Mouse (Mus musculus): ENCODE measurements around the gene Fubp1. TPM values are rescaled to one million over a fixed set of nuclear protein-coding genes. Genes with fewer than 3 reads are reported as not detected.
A peak's percentile ranks its signal among the peaks of the same experiment; 100 is the strongest.
"Not testable (repeated sequence)": the region's sequence is repeated elsewhere in the genome, so short reads cannot be mapped to it uniquely, and the experiment has no call there.

Gene Fubp1
- polyA plus RNA-seq, 1 experiment = 53.4 TPM

GRCm38 (mm10) chr3:152193635-152194097 is 16.6 kb upstream of the Fubp1 start:
- H3K4me3 ChIP-seq (ENCODE audit: insufficient read depth, poor library complexity, severe bottlenecking) = peak overlapping the region; percentile 64
- no peaks in the 10 kb centered on the region for H3K27me3 ChIP-seq (ENCODE audit: control insufficient read depth, insufficient read depth, insufficient read length)
- H3K79me3 ChIP-seq (ENCODE audit: low read depth) = peaks cover 43% of the 10 kb centered on the region
- TF ChIP-seq USF1 (IDR thresholded peaks at IDR 0.05; ENCODE audit: low read depth) (no peak), MYOD1 (IDR thresholded peaks at IDR 0.05; ENCODE audit: control insufficient read depth, insufficient read length, low read depth) (no peak), CEBPB (IDR thresholded peaks at IDR 0.05; ENCODE audit: low read depth) (no peak), FOSL1 (IDR thresholded peaks at IDR 0.05; ENCODE audit: insufficient read depth, low read length, poor library complexity, severe bottlenecking) (no peak), MAX (IDR thresholded peaks at IDR 0.05) (no peak)
- peaks cover 52% of the 10 kb centered on the region for H3K79me2 ChIP-seq (ENCODE audit: control insufficient read depth, insufficient read depth)
- H3ac ChIP-seq (ENCODE audit: control insufficient read depth, insufficient read length, low read depth) = peak overlapping the region; percentile 35
- no peaks in the 10 kb centered on the region for H3K36me3 ChIP-seq (ENCODE audit: control insufficient read depth, insufficient read depth)

- H3K4me3 ChIP-seq (ENCODE audit: insufficient read depth, poor library complexity, severe bottlenecking); H3K36me3 ChIP-seq (ENCODE audit: control insufficient read depth, insufficient read depth); H3ac ChIP-seq (ENCODE audit: control insufficient read depth, insufficient read length, low read depth); H3K27me3 ChIP-seq (ENCODE audit: control insufficient read depth, insufficient read depth, insufficient read length): not testable (repeated sequence)
- H3K79me3 ChIP-seq (ENCODE audit: low read depth) = peaks cover 11% of the 10 kb centered on the region
- peaks cover 16% of the 10 kb centered on the region for H3K79me2 ChIP-seq (ENCODE audit: control insufficient read depth, insufficient read depth)
Observed at GRCm38 (mm10) chr3:152197246-152197645, 13.0 kb upstream of the Fubp1 start.

GRCm38 (mm10) chr3:152199125-152199524 is 11.1 kb upstream of the Fubp1 start:
- TF ChIP-seq MYOG (IDR thresholded peaks at IDR 0.05; ENCODE audit: control insufficient read depth, extremely low read depth, insufficient read length) (no peak), MYOD1 (IDR thresholded peaks at IDR 0.05; ENCODE audit: control insufficient read depth, insufficient read length, low read depth) (no peak), USF1 (IDR thresholded peaks at IDR 0.05; ENCODE audit: low read depth) (no peak), MAX (IDR thresholded peaks at IDR 0.05) (no peak), CEBPB (IDR thresholded peaks at IDR 0.05; ENCODE audit: low read depth) (no peak), FOSL1 (IDR thresholded peaks at IDR 0.05; ENCODE audit: insufficient read depth, low read length, poor library complexity, severe bottlenecking) (no peak), CTCF (IDR thresholded peaks at IDR 0.05; ENCODE audit: control insufficient read depth, insufficient read depth, insufficient read length) (no peak)
- H3K27me3 ChIP-seq (ENCODE audit: control insufficient read depth, insufficient read depth, insufficient read length) = no peaks in the 10 kb centered on the region
- no peak overlapping the region for H3K4me3 ChIP-seq (ENCODE audit: insufficient read depth, poor library complexity, severe bottlenecking)
- H3K79me3 ChIP-seq (ENCODE audit: low read depth) = no peaks in the 10 kb centered on the region
- H3K79me2 ChIP-seq (ENCODE audit: control insufficient read depth, insufficient read depth) = no peaks in the 10 kb centered on the region
- H3K36me3 ChIP-seq (ENCODE audit: control insufficient read depth, insufficient read depth) = no peaks in the 10 kb centered on the region
- no peak overlapping the region for H3ac ChIP-seq (ENCODE audit: control insufficient read depth, insufficient read length, low read depth)

GRCm38 (mm10) chr3:152201181-152201580 is 9.0 kb upstream of the Fubp1 start:
- H3K79me3 ChIP-seq (ENCODE audit: low read depth) = peaks cover 1% of the 10 kb centered on the region
- no peak overlapping the region for H3ac ChIP-seq (ENCODE audit: control insufficient read depth, insufficient read length, low read depth)
- H3K79me2 ChIP-seq (ENCODE audit: control insufficient read depth, insufficient read depth) = peaks cover 2% of the 10 kb centered on the region
- H3K36me3 ChIP-seq (ENCODE audit: control insufficient read depth, insufficient read depth) = no peaks in the 10 kb centered on the region
- no peaks in the 10 kb centered on the region for H3K27me3 ChIP-seq (ENCODE audit: control insufficient read depth, insufficient read depth, insufficient read length)
- no peak overlapping the region for H3K4me3 ChIP-seq (ENCODE audit: insufficient read depth, poor library complexity, severe bottlenecking)
- no peak for TF ChIP-seq MYOD1 (IDR thresholded peaks at IDR 0.05; ENCODE audit: control insufficient read depth, insufficient read length, low read depth)
- no peak for TF ChIP-seq MYOG (IDR thresholded peaks at IDR 0.05; ENCODE audit: control insufficient read depth, extremely low read depth, insufficient read length)
- TF ChIP-seq CTCF (IDR thresholded peaks at IDR 0.05; ENCODE audit: control insufficient read depth, insufficient read depth, insufficient read length) = no peak
- no peak for TF ChIP-seq CEBPB (IDR thresholded peaks at IDR 0.05; ENCODE audit: low read depth)
- TF ChIP-seq FOSL1 (IDR thresholded peaks at IDR 0.05; ENCODE audit: insufficient read depth, low read length, poor library complexity, severe bottlenecking) = no peak
- no peak for TF ChIP-seq MAX (IDR thresholded peaks at IDR 0.05)
- no peak for TF ChIP-seq USF1 (IDR thresholded peaks at IDR 0.05; ENCODE audit: low read depth)

- H3K27me3 ChIP-seq (ENCODE audit: control insufficient read depth, insufficient read depth, insufficient read length) = no peaks in the 10 kb centered on the region
Observed at GRCm38 (mm10) chr3:152201651-152202050, 8.6 kb upstream of the Fubp1 start.

GRCm38 (mm10) chr3:152202942-152203341 is 7.3 kb upstream of the Fubp1 start:
- Histone ChIP-seq H3K79me2 (ENCODE audit: control insufficient read depth, insufficient read depth) (peaks cover 13% of the 10 kb centered on the region), H3K79me3 (ENCODE audit: low read depth) (peaks cover 3% of the 10 kb centered on the region), H3K4me3 (ENCODE audit: insufficient read depth, poor library complexity, severe bottlenecking) (no peak overlapping the region), H3K36me3 (ENCODE audit: control insufficient read depth, insufficient read depth) (no peaks in the 10 kb centered on the region), H3ac (ENCODE audit: control insufficient read depth, insufficient read length, low read depth) (no peak overlapping the region), H3K27me3 (ENCODE audit: control insufficient read depth, insufficient read depth, insufficient read length) (no peaks in the 10 kb centered on the region)
- TF ChIP-seq MYOD1 (IDR thresholded peaks at IDR 0.05; ENCODE audit: control insufficient read depth, insufficient read length, low read depth) (no peak), CEBPB (IDR thresholded peaks at IDR 0.05; ENCODE audit: low read depth) (no peak), USF1 (IDR thresholded peaks at IDR 0.05; ENCODE audit: low read depth) (no peak), MAX (IDR thresholded peaks at IDR 0.05) (no peak), MYOG (IDR thresholded peaks at IDR 0.05; ENCODE audit: control insufficient read depth, extremely low read depth, insufficient read length) (no peak), CTCF (IDR thresholded peaks at IDR 0.05; ENCODE audit: control insufficient read depth, insufficient read depth, insufficient read length) (no peak), FOSL1 (IDR thresholded peaks at IDR 0.05; ENCODE audit: insufficient read depth, low read length, poor library complexity, severe bottlenecking) (no peak)

More at GRCm38 (mm10) chr3:152201651-152202050, 8.6 kb upstream of the Fubp1 start:
- no peak overlapping the region for H3ac ChIP-seq (ENCODE audit: control insufficient read depth, insufficient read length, low read depth)
- TF ChIP-seq USF1 (IDR thresholded peaks at IDR 0.05; ENCODE audit: low read depth) = no peak
- no peak for TF ChIP-seq MYOD1 (IDR thresholded peaks at IDR 0.05; ENCODE audit: control insufficient read depth, insufficient read length, low read depth)
- TF ChIP-seq CEBPB (IDR thresholded peaks at IDR 0.05; ENCODE audit: low read depth) = no peak
- TF ChIP-seq CTCF (IDR thresholded peaks at IDR 0.05; ENCODE audit: control insufficient read depth, insufficient read depth, insufficient read length) = no peak
- TF ChIP-seq MYOG (IDR thresholded peaks at IDR 0.05; ENCODE audit: control insufficient read depth, extremely low read depth, insufficient read length) = no peak
- no peak for TF ChIP-seq MAX (IDR thresholded peaks at IDR 0.05)
- TF ChIP-seq FOSL1 (IDR thresholded peaks at IDR 0.05; ENCODE audit: insufficient read depth, low read length, poor library complexity, severe bottlenecking) = no peak
- H3K36me3 ChIP-seq (ENCODE audit: control insufficient read depth, insufficient read depth) = no peaks in the 10 kb centered on the region
- peaks cover 3% of the 10 kb centered on the region for H3K79me3 ChIP-seq (ENCODE audit: low read depth)
- peaks cover 5% of the 10 kb centered on the region for H3K79me2 ChIP-seq (ENCODE audit: control insufficient read depth, insufficient read depth)
- H3K4me3 ChIP-seq (ENCODE audit: insufficient read depth, poor library complexity, severe bottlenecking) = no peak overlapping the region

Measured in C2C12 (cell line).